Mouse (Mus musculus) right cerebral cortex, adult 2 months (tissue): ENCODE results near the gene Oma1.

Source experiments
- DNase-seq, 2 experiments: peaks; one replicate each; pipeline ENCODE4 v3.0.0; 2021 to 2022; ENCODE audit warnings: low spot score in 2 of 2

Gene Oma1

DNA sequence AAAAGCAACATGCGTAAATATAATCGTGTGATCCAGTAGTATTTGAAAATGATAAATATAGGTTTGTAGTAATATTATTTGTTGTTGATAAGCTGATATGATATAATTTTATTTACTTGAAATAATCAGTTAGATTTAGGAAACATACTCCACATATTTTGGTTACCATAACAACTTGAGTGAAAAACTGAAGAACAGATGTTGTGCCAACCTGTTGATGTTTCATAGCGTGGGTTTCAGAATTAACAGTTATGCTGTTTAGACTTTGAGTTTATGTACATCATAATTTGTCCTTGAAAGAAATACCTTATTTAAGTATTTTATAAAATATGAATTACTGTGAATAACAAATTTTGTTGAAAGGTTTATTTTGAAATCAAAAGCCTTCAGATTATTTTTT is 43.8 kb downstream of the Oma1 start:
- DNase-seq: no peak

DNA sequence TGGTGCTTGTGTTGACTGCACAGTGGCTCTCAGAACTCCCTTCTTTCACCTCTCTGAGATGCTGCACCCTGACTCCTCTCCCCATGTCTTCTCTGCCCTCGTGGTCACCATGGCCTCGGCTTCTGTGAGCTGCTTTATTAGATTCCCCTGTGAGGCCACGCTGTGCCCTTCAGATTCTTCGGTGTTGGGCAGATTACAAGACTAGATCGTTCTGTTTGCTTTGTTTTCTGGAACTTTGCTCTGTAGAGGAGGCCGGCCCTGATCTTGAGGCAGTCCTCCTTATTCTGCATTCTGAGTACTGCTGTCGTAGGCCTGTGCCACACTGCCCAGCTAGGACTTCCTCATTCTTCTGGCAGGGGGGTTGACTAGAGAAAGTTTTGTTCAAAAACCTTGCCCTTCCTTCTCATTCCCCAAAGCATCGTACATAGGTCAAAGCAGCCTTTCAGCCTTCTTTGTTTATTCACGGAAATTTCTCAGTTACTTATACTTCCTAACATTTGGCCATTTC is 45.4 kb downstream of the Oma1 start:
- no peak for DNase-seq

GRCm38 (mm10) chr4:103382171-103382570 is 68.6 kb downstream of the Oma1 start:
- no peak for DNase-seq

GRCm38 (mm10) chr4:103385031-103385430 is 71.4 kb downstream of the Oma1 start:
- DNase-seq: no peak

DNA sequence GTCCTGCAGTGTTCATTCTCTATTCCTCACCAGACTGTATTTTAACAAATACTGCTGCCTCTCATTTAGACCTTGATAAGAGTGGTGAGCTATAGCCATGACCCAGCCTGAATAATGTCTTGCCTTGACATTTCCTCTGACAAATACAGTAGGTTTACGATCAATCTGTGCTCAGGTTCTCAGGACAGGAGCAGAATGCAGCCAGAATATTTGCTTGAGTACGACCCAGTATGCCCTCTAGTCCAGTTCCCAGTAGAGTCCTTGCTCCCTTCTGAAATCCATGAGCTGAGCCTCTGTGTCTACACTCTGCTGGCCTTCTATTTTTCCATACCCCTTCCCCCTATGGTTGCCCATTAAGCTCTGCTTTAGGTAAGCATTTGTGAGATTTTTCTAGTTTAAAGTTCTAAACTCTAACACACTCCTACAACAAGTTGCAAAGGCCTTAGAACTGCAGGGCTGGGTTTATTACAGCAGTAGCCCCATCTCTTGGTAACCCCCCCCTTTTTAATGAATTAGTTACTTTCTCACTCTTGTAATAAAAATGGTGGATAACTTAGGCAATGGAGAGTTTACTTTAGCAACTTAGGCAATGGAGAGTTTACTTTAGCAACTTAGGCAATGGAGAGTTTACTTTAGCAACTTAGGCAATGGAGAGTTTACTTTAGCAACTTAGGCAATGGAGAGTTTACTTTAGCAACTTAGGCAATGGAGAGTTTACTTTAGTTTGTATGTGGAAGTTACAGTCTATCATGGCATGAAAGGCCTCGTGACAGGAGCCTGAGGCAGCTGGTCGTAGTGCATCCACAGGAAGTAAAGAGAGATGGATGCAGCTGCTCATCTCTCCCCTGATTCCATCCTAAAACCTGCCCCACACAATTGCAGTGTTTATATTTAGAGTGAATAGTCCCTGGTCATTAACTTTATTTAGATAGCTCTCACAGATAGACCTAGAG is 72.5 kb downstream of the Oma1 start:
- no peak for DNase-seq

- DNase-seq: no peak
These were observed 73.7 kb downstream of the Oma1 start for GRCm38 (mm10) chr4:103387292-103387691.

DNA sequence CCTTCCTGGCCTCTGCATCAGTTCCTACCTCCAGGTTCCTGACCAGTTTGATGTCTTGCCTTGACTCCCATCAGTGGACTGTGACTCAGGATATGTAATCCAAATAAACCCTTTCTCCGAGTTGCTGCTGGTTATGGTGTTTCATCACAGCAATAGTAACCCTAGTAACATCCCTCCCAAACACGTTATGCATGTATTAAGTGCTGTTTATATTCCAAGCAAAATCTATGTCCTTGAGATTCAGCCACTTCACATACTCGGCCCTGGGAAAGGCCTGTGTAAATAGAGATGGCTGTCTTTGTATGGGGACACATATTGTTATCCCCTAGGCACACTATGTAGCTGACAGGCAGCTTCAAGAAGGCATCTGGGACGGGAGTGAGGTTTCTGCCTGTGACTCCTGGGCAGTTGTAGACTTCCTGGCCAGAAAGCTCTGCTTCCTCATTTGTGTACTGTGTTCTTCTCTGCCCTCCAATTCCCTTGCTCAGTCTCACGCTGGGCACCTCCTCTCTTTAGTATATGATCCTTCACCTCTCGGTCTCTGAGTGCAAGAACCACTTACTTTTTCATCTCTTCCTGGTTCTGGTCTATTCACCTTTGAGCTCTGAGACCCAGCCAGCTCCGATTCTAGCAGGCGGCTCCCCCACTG is 75.0 kb downstream of the Oma1 start:
- DNase-seq: no peak

DNA sequence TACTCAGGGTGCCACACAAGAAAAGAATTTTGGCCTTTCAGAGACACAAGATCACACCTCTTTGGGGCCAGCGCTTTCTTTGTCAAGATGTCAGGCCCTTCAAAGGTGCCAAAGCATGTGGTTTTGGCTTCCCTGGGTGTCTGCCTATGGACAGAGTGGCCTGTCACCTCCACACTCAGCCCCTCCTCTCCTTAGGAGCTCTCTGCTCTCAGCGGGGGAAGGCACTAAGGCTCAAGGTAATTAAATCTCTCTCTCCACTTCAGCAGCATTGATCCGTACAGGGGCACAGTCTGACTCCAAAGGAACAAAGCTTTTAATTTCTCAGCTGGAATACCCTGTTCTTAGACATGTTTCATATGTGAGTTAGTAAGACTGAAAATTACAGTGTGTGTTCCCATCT is 76.0 kb downstream of the Oma1 start:
- DNase-seq: no peak

DNA sequence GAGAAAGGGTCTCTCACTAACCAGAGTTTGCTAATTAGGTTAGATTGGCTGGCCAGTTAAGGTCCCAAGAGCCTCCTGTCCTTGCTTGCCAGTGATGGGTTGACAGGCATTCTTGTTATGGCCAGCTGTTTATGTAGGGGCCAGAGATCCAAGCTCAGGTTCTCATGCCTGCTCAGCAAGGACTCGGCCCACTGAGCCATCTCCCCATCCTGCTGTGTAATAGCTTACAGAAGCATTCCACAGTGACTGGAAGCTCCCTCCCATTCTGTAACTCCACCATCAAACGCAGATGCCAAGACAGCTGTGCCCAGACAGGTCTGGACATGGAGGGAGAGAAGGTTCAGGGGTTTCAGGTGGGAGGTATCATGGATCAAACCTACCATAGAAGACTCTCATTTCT is 76.9 kb downstream of the Oma1 start:
- no peak for DNase-seq

- DNase-seq: no peak
These were observed 81.5 kb downstream of the Oma1 start for GRCm38 (mm10) chr4:103395066-103395465.

GRCm38 (mm10) chr4:103395905-103396304 is 82.3 kb downstream of the Oma1 start:
- DNase-seq: no peak

GRCm38 (mm10) chr4:103396876-103397275 is 83.3 kb downstream of the Oma1 start:
- no peak for DNase-seq

DNA sequence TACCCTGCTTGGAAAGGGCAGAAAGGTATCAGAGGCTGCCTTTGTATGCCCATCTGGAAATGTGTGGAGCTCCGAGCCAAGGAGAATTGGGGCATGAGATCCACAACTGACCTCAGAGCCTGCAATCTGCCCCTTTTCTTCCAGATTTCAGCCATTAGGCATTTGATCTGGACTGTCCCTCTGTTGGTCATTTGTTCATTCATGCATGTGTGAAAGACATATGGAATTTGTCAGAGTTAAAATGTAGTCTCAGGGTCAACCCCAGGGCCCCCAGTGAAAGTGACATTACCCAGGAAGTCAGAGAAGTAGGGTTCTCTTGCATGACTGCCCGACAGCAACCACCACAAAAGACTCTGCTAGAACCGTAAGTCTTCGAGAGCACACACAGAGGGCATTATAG is 89.0 kb downstream of the Oma1 start:
- no peak for DNase-seq

DNA sequence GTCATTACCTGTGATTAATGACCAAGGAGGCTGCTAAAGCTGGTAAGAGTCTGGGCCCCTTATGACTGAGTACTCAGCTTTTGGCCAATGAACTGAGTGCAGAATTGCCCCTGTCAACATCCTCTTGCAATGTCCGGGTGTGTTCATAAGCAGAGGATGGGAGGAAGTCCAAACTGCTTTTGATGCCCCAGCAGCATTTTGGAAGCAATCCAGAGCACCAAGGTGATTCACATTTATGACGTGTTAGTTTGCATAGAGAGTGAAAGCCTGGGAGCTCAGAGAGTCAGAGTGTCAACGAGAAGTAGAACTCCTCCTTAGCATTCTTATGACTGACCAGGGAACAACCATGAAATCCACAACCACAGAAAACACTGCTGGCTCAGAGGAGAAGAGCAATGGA is 91.7 kb downstream of the Oma1 start:
- no peak for DNase-seq

DNA sequence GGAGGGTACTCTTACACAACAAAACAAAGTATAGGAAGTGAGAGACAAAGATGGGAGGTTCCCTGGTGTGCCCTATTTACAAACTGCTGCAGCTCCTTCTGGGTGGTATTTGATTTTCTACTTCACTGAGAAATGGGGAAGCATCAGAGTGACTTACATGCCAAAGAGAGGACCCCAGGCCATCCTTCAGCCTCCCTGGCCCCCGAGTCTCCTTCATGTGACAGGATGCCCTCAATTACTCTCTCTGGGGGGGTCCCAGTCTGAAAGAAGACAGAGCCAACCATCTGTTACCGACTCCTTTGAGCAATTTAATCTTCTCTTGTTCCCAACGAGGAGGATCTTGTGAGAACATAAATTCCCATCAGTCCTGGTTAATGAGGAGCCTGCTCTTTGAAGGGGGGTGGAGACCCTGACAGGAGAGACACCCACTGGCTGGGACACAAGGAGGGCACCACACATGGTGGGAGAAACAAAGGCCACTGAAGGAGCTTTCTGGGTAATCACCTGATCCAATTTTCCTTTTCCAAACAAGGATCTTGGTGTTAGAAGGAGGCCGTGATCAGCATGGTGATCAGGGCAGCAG is 96.7 kb downstream of the Oma1 start:
- no peak for DNase-seq
